Mouse (Mus musculus) liver, postnatal 0 days (tissue): Measurements from ENCODE around the gene Kif14.

Experiments
- CTCF ChIP-seq: sonication (generic); IDR thresholded peaks from 2 replicates; pipeline ENCODE4 v1.5.1; 2016; ENCODE audit warnings: antibody characterized with exemption, low read depth
- EP300 ChIP-seq: IDR thresholded peaks from 2 replicates; pipeline ENCODE4 v1.6.1; 2016; ENCODE audit warnings: antibody characterized with exemption, low read depth, mild to moderate bottlenecking

DNA sequence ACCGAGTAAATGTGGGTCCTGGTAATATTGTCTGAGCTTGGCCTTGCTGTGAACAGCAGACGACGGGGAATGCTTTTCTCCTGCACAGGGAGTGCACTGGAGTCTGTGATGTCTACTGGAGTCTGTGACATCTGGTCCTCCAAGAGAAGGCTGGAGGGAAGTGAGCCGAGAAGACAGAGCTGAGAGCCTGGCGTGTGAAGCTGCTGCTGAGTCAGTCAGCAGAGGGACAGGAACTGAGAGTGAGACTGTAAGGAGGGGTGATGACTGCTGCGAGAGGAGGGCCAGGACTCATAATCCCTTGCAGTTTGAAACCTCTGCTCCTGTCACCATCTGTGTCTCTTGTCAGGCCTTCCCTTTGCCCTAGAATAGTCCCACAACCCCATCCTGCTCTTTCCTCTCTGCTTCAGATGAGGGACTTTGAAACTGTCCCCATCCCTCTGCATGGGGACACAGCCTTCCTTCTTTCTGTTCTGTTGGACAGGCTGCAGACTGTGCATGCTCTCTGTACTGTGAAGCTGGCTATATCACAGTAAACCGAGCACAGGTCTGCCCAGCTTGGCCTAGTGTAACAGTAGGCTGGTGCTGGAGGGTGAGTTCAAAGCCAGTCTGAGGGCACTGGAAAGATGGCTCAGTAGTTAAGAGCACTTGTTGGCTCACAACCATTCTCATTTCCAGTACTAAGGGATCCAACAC, 35.9 kb upstream of the Kif14 start:
- TF ChIP-seq EP300, result no peak
- TF ChIP-seq CTCF, result no peak
